Mouse (Mus musculus) gastrocnemius, adult 18-20 months (tissue): ENCODE measurements around the gene Olfr612. TPM values are rescaled to one million over a fixed set of nuclear protein-coding genes. Genes with fewer than 3 reads are reported as not detected.
"Not testable (repeated sequence)": the region's sequence is repeated elsewhere in the genome, so short reads cannot be mapped to it uniquely, and the experiment has no call there.

Experiments
- DNase-seq: peaks from one replicate; pipeline ENCODE4 v3.0.0; 2021; ENCODE audit warnings: low spot score
- long read RNA-seq, 2 experiments: library from polyadenylated mRNA; stranded (forward); transcript quantifications; one replicate each; pipeline ENCODE4 v2.0.0; 2021
- microRNA-seq: library from miRNA; unstranded; fragments of <30 nt; microRNA quantifications from one replicate; pipeline ENCODE4 v1.2.0, GENCODE M21; 2021
- total RNA-seq, 2 experiments: library from RNA; stranded (reverse); gene quantifications; 2 replicates each; pipeline ENCODE4 v1.2.3; 2021

Gene Olfr612
- total RNA-seq = not detected
- long read RNA-seq, experiment 1 = 0 reads
- long read RNA-seq, experiment 2 = 0 reads

- not testable (repeated sequence) for DNase-seq
Measured at GRCm38 (mm10) chr7:103542617-103543016, at the start of gene Olfr612. Gene Olfr612, minus strand, starts transcription at chr7:103542717.

DNA sequence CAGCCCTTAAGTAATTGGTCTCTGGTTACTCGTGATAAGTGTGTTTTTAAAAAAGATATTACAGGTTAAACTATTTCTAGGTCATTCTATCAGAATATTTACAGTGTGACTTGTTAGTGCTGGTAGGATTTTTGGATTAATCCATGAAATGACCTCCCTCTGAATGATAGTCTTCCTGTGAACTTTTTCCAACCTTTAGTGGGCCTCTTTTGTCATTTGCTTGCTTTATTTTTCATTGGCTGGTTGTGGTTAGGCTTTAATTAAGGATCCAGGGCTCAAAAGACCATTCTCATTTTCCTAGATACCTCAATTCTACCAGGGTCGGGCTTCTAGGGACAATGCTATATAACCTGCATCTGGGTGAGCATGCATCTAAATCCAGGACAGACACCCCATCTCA, 47.3 kb upstream of the Olfr612 start, which contains the start of gene Olfr618:
TSS of gene Olfr618 (plus strand) at position 301 of the 400 bp plus-strand sequence.
- DNase-seq = no peak

DNA sequence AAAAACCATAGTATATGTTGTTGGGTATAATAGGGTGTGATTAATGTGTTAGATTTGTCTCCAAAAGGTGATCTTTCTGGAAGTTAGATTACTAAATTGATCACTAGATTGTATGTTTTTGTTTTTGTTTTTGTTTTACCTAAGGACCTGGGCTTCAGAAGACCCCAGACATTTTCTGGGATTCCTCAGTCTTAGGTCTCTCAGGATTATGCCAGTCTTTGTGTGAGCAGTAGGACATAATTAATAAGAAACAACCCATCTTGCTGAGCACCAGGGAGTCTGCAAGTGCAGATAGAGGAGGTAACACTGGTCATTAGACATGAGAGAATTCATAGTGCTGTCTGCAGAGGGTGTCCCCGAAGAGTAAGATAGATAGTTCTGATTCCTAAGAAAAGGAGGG, 30.2 kb upstream of the Olfr612 start, which contains the start of gene Olfr617:
TSS of gene Olfr617 (plus strand) at position 301 of the 400 bp plus-strand sequence.
- DNase-seq = no peak

GRCm38 (mm10) chr7:103569043-103569442, 26.5 kb upstream of the Olfr612 start, which contains the start of gene Olfr616:
Gene Olfr616, minus strand, starts transcription at chr7:103569143.
- no peak for DNase-seq

- DNase-seq = no peak
Measured at GRCm38 (mm10) chr7:103555779-103556178, 13.3 kb upstream of the Olfr612 start, which contains the start of gene Olfr615. Gene Olfr615, plus strand, starts transcription at chr7:103556079.

DNA sequence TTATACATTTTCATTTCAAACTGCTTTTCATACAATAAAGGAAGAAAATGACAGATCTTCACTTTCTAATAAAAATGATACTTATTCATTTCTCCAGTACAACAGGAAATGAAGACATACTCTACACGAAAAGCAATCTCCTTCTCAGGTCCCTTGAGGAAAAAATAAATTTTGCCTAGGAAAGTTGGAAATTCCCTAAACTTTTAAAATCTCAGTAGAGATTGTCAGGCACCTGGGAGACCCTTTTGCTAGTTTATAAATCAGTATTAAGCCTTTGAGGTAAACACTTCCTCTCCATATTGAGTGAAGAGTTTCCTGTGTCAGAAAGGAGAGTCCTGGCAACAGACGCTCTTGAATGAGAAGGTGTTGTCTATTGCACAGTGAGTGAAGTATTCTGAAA, 5.3 kb upstream of the Olfr612 start, which contains the start of gene Olfr613:
TSS of gene Olfr613 (plus strand) at position 301 of the 400 bp plus-strand sequence.
- DNase-seq = no peak

DNA sequence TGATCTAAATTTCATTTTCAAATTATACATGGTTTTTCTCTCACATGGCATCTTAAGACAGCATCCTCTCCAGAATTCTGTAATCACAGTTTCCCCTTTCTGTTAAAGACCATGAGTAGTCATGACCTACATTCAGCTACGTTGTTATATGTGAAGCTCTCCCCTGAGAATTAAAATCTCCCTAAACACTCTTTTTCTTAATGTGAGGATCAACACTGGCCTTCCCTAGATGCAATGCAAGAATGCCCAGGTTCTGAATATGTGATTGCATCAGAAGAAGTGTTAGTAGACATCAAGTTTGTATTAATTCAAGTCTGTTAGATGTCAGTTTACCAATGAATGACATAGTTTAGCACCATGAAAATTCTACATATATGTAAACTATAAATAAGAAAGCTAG, 21.8 kb downstream of the Olfr612 start, which contains the start of gene Olfr611:
TSS of gene Olfr611 (minus strand) at position 101 of the 400 bp plus-strand sequence.
- not testable (repeated sequence) for DNase-seq

DNA sequence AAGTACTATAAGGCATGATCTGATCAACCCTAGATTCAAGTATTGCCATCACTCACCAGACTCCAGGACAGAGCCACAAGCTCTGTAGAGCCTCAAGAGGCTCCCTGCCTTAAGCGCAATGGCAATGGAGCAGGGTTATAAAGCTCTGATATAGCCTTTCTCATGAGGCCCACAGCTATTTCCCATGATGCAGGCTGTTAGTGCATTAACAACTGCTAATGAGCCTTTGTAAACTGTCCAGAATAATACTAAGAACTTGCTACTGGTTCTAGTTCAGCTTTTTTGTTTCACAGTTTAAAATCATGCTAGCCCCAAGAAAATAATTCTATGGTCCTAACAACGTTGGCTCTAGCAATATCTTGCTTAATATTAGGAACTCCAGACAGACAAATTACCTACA, 30.5 kb downstream of the Olfr612 start, which contains the start of gene Olfr610:
TSS of gene Olfr610 (minus strand) at position 101 of the 400 bp plus-strand sequence.
- no peak for DNase-seq

GRCm38 (mm10) chr7:103497962-103498361, 44.6 kb downstream of the Olfr612 start, which contains the start of gene Olfr609:
Gene Olfr609, minus strand, starts transcription at chr7:103498062.
- DNase-seq = no peak

Small RNA genes lying within 50 kb of the gene (microRNA-seq; reads per million reads assigned to microRNA genes)
- gene Gm26506 = not detected

Other genes starting within 250 kb of the Olfr612 start
- gene Olfr596, start 237.1 kb downstream of the Olfr612 start, total RNA-seq = not detected
- not detected for gene Olfr597, start 226.4 kb downstream of the Olfr612 start, total RNA-seq
- not detected for gene Olfr598, start 219.1 kb downstream of the Olfr612 start, total RNA-seq
- not detected for gene Olfr599, start 206.8 kb downstream of the Olfr612 start, total RNA-seq
- not detected for gene Olfr600, start 193.0 kb downstream of the Olfr612 start, total RNA-seq
- gene Olfr601, start 180.1 kb downstream of the Olfr612 start, total RNA-seq = not detected
- not detected for gene Olfr603, start 156.5 kb downstream of the Olfr612 start, total RNA-seq
- gene Usp17lc, start 127.6 kb downstream of the Olfr612 start, total RNA-seq = not detected
- gene Olfr605, start 97.3 kb downstream of the Olfr612 start, total RNA-seq = not detected
- not detected for gene Olfr606, start 93.7 kb downstream of the Olfr612 start, total RNA-seq
- gene Olfr607, start 78.6 kb downstream of the Olfr612 start, total RNA-seq = not detected
- gene Olfr608, start 72.8 kb downstream of the Olfr612 start, total RNA-seq = not detected
- not detected for gene Olfr609, start 44.7 kb downstream of the Olfr612 start, total RNA-seq
- not detected for gene Olfr610, start 30.6 kb downstream of the Olfr612 start, total RNA-seq
- gene Olfr611, start 21.9 kb downstream of the Olfr612 start, total RNA-seq = not detected
- gene Olfr613, start 5.4 kb upstream of the Olfr612 start, total RNA-seq = not detected
- gene Olfr615, start 13.4 kb upstream of the Olfr612 start, total RNA-seq = not detected
- not detected for gene Olfr616, start 26.4 kb upstream of the Olfr612 start, total RNA-seq
- gene Olfr617, start 30.3 kb upstream of the Olfr612 start, total RNA-seq = not detected
- gene Olfr618, start 47.4 kb upstream of the Olfr612 start, total RNA-seq = not detected
- not detected for gene Olfr619, start 57.9 kb upstream of the Olfr612 start, total RNA-seq
- not detected for gene Olfr620, start 69.8 kb upstream of the Olfr612 start, total RNA-seq
- gene Olfr622, start 100.0 kb upstream of the Olfr612 start, total RNA-seq = not detected
- not detected for gene Olfr623, start 121.0 kb upstream of the Olfr612 start, total RNA-seq
- gene Olfr624, start 128.5 kb upstream of the Olfr612 start, total RNA-seq = not detected
- not detected for gene Olfr625-ps1, start 140.0 kb upstream of the Olfr612 start, total RNA-seq
- not detected for gene Olfr243, start 172.0 kb upstream of the Olfr612 start, total RNA-seq
- not detected for gene Olfr628, start 187.7 kb upstream of the Olfr612 start, total RNA-seq
- not detected for gene Olfr629, start 202.2 kb upstream of the Olfr612 start, total RNA-seq
- gene Olfr630, start 214.6 kb upstream of the Olfr612 start, total RNA-seq = not detected
- gene Olfr69, start 228.9 kb upstream of the Olfr612 start, total RNA-seq = not detected
- gene Olfr68, start 237.0 kb upstream of the Olfr612 start, total RNA-seq = not detected
- gene Olfr67, start 249.1 kb upstream of the Olfr612 start, total RNA-seq = not detected